Mouse (Mus musculus) urinary bladder, postnatal 4 days (tissue): ENCODE measurements at regions not wholly inside any gene's neighbourhood (a gene's known extent, or its start where the extent isn't known, plus 50 kb on each side); places are given as distances from the start of the nearest gene placed in this dataset.

Experiments
- DNase-seq, 2 experiments: peaks; one replicate each; pipeline ENCODE4 v3.0.0; 2021 to 2022; ENCODE audit warnings: low spot score in 2 of 2

DNA sequence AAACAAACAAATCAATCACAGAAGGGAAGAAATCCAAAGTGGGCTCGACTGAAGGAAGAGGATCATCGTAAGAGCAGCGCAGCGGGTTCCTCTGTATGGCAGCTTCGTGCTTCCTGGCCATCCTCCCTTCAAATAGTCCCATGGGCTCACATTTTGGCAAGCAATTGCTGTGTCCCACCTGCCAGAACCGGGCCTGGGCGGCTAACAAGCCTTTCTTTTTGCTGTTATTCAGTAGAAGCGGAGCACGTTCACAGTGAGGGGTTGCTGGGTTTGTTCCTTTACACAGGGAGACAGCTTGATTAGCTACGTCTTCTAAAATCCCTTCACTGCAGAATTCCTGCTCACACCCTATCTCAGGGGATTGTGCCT is 258.6 kb upstream of the Prok2 start:
- no peak for DNase-seq

DNA sequence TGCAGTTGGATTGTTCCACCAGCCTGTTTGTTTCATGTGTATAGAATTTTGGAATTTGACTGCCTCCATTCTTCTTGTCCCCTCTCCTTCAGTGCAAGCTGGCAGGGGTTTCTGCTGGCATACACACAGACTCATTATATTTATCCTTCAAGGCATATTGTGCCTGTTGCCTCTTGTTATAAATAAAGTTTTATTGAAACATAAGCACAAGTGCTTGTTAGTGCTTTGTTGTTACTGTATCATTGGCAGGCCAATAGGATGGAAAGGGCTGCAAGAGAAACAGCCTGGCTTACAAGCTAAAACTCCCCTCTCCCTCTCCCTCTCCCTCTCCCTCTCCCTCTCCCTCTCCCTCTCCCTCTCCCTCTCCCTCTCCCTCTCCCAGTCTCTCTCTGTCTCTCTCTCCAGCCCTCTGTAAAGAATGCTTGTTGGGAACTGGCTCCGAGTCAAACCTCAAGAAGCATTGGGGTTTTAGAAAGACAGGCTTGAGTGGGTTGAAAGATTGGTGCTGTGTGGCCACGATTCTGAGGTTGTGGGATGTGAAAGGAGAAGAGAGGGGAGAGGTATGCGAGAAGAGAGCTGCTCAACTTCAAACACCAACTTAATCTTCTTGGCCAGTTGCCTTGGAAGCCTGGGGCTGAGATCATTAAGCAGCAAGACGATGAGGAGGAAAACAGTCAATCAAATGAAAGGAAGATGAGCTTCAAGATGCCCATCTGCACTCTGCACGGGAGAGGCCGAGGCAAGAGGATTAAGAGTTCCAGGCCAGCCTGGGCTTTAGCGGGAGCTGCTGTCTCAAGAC is 258.1 kb upstream of the Prok2 start:
- no peak for DNase-seq

DNA sequence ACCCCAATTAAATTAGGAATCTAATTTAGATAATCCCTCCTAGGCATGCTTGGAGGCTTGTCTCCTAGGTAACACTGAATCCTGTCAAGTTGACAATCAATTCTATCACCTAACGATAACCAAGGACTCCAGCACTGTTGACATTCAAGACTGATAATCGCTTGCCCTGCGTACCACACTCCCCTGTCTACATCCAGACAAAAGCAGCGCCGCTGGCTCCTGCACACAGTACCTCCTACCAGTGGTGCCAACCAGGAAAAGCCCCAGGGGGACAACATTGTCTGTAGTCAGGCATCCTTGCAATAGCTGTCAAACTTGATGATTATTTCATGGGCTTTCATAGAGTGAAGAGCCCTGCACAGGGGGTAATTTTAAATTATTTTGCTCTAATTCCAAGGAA is 253.4 kb upstream of the Prok2 start:
- DNase-seq = no peak

DNA sequence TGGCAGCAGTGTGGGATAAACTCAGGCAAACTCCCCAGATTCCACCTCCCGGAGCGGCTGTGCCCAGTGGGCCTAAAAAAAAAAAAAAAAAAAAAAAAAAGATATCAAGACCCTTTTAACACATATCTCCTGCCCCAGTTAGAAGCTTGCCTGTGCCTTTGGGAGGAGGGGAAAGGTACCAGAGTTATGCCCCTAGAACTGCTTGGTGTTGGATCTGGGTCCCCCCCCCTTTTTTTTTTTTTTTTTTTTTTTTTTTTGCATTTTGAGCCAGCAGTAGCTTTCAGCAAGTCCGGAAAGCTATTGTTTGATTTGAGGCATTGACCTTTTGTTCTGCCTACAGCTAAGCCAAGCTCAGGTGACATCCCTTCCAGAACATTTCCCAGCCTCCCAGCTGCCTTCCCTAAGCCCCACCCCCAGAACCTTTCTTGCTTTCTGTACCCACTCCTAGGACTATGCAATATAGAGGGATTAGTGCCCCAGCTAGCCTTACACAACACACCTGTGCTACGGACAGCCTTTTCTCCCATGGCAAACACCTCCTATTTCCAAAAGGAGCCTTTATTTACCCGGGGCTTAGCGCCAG is 252.1 kb upstream of the Prok2 start:
- DNase-seq = no peak

DNA sequence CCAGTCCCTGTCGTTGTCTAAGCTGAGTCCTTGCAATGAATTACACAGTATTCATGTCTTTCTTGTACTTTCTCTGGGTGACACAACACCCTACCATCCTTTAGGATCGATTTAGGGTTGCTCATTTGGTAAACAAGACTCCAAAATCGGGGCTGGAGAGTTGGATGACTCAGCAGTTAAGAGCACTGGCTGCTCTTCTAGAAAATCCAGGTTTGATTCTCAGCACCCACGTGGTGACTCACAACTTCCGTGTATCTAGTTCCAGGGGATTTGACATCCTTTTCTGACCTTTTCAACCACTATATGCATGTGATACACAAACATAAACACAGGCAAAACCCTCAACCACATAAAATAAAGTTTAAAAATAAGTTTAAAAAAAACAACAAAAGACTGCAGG is 250.0 kb upstream of the Prok2 start:
- no peak for DNase-seq

DNA sequence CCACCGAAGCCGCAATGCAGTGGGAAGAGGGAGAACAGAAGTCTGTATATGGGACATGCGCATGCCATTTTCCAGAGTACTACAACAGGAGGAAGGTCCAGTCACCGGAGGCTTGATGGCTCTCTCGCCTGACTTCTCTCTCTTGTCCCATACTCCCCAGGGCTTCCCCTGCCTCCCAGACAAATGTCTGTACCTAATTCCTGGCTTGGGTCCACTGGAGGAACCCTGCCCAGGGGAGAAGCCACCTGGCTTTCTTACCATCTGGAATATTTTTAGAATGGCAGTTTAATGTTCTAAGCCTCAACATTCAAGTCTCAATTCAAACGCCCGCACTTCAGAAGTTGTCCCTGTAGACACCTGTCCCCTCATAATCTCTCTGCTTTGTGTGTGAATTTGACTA is 249.3 kb upstream of the Prok2 start:
- DNase-seq = no peak

DNA sequence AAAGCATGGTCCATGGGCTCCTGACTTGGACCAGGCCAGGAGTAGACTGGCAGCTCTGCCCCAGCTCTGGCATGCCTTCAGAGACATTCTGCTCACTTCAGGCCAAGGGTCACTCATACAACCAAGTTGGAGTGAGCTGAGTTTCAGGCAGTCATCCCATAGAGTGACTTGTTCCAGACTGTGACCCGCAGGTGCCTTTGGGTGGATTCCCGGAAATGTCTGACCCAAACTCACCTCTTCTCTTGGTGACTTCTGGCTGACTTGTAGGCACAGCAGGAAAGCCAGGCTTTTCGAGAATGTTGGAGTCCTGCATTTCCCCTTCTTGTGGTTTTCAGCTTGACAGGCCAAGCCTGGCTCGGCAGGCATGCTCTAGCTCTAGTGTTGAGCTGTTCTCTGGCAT is 248.3 kb upstream of the Prok2 start:
- DNase-seq = no peak

DNA sequence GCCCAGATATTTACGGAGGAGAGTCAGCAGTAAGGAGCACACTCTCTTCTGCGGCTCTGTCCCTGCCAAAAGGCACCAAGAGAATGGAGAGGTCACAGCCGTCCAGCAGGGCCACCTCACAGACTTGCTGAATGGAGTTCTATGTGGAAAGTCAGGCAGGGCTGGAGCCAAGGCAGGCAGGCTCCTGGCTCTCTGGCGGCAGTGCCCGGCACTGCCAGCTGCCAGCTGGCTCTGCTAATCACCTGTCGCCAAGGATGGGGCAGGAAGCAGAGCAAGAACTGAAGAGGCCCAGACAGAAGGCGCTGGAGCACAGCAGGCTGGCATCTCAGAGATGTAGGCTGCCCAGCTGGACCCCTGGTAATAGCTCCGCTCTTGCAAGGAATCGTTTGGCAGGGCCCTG is 245.2 kb upstream of the Prok2 start:
- DNase-seq = no peak

DNA sequence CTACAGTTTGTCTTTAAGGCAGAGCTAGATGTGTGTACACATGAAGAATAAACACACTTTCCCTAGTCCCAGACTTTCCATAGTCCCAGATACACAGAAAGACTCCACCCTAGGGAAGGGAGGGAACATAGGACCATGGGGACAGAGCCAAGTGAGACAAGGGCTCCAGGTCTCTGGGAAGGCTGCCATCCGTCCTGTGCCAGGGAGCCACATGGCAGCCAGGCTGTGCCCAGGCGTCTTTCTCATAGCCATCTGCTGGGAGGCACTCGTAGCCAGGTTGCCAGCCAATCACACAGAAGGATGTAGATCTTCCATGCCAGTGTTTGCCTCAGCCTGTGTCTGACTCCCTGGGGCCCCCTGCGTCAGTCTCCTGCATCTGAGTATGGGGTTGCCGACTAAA is 242.7 kb upstream of the Prok2 start:
- DNase-seq = no peak

DNA sequence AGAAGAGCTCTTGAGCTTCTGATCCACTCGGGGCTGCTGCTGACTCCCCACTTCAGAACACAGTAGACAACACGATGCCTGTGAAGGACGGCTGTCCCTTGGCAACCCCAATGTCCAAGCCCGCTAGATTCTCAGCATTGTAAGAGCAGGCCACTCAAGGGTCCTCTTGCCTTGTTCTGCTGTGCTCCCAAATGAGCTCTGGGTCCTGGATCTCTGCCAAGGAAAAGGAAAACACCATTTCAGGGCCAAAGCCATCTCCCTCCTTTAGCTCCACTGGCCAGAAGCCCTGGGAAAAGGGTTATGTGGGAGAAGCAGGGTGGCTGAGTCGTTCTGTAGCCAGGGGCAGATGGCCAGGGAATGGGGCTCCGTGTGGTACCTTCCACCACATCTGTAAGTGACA is 241.3 kb upstream of the Prok2 start:
- no peak for DNase-seq

DNA sequence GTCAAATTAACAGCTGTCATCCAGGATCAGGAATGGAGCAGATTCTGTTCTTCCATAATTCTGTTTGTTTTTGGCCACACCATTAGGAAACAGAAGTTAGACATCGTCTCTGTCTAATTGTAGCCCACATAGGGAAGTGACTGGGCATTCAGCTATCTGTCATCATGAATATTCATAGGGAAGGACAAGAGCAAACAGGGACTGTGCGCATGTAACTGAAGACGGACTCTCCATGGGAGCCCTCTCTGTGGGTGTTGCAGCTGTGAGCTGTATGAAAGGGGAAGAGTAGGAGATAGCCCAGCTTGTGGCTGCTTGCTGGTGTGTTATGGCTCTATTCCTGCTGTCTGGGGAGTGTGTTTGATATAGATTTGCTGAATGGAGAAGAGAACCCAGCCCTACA is 238.3 kb upstream of the Prok2 start:
- no peak for DNase-seq

DNA sequence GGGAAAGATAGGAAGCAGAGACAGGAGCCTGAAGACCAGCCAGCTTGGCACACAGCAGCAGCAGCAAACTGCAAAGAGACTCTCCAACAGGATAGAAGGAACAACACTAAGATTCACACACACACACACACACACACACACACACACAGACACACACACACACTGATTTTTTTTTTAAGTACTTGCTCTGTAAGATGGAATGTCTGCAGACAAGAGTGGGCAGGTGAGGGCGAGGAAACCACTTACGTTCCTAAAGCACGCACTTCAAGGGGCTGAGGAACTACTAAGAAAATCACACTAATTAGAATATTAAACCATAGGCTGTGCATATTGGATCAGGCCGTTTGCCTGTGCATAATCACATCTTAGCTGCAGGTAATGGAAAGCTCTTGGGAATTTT is 237.8 kb upstream of the Prok2 start:
- no peak for DNase-seq

DNA sequence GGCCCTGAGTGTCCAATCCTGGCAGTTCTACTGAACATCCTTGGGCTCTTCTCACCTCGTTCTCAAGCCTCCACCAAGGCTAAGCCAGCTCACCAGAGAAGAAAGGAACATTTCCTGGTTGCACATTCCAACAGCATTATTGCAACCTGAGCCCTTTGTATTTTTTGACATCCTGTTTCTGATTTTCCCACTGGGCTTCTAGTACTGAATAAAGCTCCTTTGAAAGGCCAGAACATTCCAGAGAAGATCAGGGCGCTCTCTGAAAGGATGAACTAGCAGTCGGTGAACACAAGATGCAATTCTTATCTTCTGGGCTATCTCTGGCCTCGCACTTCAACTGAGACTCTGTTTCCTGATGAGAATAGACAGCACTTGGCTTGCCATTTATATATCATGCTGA is 233.2 kb upstream of the Prok2 start:
- DNase-seq = no peak

DNA sequence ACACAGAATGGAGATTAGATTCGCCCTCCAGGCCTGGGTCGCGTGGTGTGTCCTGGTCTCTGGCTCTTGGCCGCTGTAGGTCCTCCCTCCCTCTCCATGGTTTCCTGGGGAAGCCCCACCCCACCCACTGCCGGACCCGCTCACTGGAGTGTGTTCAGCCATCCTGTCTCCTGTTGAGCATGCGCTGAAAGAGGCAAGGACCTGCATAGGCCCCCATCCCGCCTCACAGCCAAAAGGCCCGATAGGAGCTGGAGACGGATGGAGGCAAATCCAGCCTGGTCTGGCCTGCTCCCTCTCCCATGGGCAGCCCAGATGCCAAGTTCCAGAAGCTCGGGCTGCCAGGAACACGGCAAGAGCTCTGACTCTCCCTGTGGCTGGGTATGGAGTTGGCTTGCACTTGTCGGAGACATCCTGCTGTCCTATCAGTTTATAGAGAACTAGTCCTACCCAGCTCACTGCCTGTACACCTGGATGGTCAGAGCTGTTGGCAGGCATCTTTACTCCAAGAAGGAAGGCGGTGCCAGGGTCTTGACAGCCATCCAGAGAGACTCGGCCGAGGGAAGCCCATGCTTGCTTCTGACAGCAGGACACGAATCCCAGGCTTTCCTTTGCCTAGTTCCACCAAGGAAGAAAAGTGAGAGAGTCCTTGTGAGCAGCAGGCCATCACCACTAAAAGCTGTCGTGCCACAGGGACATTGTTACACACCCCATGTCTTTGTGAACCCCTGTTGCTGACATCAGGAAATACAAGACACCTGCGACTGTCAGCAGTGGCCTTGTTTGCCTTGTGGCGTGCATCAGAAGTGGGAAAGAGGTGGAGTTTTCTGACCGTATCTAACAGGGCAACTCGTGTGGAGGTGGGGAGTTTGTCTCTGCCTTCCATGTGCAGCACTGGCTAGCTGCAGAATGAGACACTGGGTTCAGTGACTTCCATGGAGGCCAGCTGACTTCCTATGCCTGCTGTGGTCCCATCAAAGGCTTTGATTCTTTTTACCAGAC is 228.9 kb upstream of the Prok2 start:
- no peak for DNase-seq

DNA sequence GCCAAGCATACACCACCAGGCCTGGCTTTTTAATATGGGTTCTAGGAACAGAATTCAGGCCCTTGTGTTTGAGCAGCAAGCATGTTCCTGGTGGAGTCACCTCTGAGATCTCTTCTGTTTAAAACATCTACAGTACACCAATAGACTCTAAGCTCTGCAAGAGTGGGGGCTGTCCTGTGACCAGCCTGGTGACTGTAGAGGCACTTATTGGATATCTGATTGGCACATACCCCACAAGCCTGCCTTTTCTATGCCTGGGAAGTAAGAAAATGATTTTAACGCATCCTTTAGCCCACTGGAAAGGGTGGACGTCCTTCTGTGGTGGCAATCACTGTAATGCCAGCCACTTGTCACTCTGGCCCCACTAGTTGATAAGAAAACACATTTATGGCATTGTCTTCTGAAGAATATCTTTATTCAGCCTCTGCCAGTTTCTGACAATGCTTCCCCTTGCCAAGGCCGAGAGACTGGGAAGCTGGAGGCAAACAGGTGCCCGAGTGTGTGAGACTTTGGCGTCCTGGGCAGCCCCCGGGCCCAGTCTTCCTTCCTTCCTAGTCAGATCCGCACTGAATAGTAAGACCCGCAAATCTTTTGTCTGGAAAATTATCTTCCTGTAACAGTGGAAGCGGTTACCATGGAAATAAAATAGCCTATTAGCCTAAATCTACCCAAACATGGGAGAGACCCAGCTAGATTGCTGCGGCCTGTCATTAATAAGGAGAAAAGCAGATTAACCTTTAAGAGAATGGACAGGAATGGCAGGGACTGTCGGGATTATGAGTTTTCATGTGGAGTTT is 228.0 kb upstream of the Prok2 start:
- DNase-seq = no peak

DNA sequence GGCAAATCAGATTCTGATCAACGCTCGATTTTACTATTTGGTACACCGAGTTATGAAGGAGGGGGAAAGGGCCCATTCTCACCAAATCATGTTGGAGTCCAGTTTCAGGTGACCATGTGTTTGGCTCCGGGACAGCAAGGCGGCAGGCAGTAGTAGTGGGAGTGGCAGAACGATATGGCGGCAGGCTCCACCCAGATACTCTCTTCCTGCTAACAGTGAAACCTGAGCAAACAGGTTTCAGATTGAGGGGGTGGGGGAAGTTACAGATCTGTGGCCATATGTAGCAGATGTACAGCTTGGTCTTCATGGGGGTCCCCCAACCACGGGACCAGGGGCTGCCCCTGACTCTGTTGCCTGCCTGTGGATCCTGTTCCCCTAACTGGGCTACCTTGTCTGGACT is 224.6 kb upstream of the Prok2 start:
- DNase-seq = no peak

DNA sequence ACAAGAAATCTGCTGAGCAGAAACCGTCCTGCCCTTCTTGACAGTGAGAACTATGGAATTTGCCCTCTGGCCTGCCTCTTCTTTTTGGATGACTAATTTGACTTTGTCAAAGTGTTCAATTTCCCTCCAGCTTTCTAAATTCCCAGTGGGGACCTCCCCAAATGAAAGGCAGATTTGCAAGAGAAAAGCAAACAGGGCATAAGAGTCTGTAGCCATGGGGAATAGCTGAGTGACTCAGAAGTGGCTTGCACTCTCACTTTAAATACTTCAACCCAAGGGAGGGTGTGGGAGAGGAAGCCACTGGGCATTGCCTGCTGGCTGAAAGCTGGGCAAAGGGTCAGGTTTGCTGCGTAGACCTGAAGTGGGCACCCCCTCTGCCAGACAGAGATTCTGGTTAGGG is 220.7 kb upstream of the Prok2 start:
- DNase-seq = no peak

DNA sequence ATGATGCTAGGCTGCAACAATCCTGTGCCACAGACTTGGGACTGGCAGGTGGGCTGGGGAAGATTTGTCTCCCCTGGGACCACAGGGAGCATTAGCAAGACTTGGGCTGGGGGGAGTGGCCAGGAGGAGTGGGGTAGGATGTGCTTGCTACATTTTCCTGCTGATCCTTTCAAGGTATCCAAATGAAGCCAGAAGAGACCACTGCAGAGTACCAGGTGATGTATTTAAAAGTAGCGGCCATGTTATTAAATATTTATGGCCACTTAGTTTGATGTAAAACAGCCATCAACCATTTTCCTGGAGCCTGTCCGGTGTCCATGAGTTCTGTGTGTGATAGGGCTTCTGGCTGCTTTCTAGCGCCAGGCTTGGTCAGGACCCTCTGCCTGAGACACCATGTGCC is 220.3 kb upstream of the Prok2 start:
- DNase-seq = no peak

DNA sequence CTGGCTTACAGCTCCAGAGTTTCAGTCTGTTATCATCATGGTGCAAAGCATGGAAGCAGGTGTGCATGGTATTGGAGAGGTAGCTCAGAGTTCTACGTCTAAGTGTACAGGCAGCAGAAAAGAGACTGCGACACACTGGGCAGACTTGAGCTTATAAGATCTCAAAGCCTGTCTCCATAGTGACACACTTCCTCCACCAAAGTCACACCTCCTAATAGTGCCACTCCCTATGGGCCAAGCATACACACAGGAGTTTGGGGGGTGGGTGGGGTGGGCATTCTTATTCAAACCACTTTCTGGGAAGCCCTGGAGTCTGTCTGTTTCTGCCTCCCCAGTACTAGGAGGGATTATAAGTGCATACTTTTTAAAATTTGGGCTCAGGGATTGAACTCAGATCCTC is 219.5 kb upstream of the Prok2 start:
- no peak for DNase-seq

DNA sequence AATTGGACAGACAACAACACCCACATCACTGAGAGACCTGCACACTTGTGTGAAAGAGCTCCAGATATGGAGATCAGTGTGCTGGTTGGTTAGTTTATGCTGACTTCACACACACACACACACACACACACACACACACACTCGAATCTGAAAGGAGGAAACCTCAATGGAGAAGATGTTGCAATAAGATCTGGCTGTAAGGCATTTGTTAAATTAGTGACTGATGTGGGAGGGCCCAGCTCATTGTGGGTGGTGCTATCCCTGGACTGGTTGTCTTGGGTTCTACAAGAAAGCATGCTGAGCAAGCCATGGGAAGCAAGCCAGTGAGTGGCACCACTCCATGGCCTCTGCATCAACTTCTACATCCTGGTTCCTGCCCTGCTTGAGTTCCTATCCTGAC is 216.8 kb upstream of the Prok2 start:
- no peak for DNase-seq

DNA sequence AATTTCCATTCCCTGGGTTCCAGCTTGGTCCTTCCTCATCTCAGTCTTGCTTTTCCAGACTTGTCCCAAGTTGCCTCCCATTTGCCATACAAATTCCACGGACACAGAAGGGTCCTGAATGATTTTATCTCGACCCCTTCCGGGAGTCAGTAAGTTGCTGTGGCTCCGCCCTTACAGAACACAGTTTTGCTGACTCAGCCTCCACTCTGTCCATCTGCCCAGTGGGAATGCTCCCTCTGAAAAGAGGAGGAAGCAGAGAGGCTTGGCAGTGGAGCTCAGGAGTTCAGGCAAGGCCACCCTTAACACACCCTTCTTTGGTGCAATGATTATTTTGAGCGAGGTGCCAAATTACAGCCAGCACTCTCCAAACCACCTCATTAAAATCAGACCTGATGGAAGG is 213.9 kb upstream of the Prok2 start:
- no peak for DNase-seq

DNA sequence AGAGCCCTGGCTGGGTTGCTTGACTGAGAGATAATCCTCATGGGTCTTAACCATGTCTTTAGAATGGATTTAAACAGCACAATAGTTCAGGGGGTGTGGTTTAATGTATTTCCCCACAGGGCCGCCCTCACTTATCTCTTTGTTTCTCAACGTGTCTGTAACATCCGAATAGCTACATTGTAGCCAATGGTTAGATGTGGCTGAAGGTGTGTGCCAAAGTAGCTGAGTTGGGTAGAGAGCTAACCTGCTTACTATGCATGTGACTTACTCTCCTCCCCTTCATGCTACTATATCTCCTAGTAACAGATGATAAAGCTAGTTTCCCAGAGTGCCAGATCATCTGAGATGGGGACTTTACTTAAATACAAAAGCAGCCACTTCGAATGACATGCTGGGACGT is 213.2 kb upstream of the Prok2 start:
- DNase-seq = no peak
